Mouse (Mus musculus) frontal cortex, postnatal 25 days (tissue): ENCODE results near the gene Gimap7.

ENCODE experiments used
- DNase-seq, 2 experiments: peaks; one replicate each; pipeline ENCODE4 v3.0.0; 2022; ENCODE audit warnings: low spot score in 2 of 2

Gimap7 gene

DNA sequence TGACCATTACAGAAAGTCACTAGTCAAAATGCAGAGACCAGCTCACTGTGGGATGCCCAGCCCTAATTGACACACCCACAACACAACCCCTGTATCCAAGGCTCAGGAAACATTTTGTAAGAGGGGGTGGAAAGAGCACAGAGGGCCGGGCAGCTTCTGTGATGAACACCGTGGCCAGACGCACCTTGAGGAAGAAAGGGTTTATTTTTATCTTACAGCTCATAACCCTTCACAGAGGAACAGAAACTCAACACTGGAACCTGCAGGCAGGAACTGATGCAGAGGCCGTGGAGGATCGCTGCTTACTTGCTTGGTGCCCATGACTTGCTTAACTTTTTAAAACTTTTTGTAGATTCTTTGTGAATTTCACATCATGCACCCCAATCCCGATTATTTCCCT lies 25.5 kb upstream of the Gimap7 start:
- no peak for DNase-seq

DNA sequence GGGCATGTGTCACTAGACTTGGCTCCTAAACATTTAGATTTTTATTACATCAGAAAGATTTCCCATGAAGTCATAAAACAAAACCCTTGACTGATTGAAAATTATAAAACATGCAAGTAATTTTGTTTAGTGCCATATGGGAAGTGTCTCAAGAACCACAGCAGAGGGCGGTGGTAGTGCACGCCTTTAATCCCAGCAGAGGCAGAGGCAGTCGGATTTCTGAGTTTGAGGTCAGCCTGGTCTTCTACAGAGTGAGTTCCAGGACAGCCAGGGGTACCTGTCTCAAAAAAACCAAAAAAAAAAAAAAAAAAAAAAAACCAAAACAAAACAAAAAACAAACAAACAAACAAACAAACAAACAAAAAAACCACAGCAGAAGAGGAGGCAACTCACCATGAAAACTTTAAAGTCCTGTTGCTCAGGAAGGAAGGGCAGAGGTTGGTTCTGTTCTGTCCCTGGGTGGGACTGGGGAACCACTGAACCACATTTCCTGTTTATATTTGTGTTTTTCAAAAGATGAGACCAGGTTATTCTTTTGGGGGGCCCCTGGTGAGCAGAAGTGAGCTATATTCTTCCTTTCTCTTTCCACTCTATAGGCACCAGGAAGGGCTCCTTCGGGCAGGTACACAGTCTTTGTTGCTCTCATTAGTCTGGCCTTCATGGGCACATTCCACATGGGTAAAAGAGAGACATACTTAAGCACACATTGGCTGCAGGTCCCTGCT lies 21.4 kb upstream of the Gimap7 start:
- no peak for DNase-seq

- no peak for DNase-seq
Measured at GRCm38 (mm10) chr6:48697555-48697930, 20.9 kb upstream of the Gimap7 start.

DNA sequence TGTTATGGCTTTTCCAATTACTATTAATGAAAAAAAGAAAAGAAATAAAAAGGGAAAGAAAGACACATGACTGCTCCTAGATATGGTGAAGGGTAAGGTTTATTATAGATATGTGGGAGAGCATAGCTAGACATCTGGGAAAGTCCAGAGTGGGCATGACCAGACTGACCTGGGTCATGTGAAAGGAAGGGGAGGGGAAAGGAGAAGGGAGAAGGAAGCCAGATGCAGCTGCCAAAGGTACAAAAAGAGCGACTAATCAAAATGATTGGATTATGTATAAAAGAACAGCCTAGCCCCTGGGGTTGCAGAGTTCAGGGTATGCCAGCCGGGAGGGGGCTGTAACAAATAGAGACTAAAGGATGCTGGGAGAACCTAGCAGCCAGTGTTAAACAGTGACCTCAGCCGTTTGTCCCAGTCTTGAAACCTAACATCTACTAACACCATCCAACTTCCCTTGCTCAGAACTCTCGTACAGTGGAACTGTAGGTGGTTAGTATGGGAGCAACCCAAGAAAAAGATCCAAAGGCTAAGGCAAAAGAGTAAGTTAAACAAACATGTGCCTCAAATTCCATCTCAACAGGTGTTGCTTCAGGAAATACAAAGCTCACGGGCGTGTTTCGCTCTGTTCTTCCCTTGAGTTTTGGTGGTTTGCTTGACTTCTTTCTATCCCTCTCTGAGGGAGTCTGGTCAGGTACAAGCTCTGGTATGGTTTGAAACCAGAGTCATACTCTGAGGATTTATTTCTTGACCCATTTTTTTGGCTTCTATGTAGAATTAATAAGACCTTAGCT lies 20.2 kb upstream of the Gimap7 start:
- no peak for DNase-seq

DNA sequence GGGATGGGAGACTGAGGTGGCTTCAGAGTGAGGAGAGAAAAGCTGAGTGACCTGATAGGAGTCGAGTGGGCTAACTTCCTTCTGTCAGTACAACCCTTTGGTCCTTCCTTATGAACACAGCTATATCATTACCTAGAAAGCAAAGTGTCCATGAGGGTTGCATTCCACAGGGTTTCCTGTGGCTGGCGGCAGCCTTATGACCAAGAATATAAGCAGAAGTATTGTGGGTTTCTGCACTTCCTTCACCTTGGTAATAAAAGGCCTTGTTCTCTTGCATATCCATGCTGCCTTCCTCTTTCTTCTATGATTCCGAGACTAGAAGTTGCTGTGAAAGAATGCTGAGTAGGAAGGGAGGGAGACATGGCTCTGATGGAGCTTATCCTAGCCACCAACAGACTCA lies 19.5 kb upstream of the Gimap7 start:
- DNase-seq: no peak

GRCm38 (mm10) chr6:48700251-48701075 lies 18.0 kb upstream of the Gimap7 start:
- DNase-seq: no peak

DNA sequence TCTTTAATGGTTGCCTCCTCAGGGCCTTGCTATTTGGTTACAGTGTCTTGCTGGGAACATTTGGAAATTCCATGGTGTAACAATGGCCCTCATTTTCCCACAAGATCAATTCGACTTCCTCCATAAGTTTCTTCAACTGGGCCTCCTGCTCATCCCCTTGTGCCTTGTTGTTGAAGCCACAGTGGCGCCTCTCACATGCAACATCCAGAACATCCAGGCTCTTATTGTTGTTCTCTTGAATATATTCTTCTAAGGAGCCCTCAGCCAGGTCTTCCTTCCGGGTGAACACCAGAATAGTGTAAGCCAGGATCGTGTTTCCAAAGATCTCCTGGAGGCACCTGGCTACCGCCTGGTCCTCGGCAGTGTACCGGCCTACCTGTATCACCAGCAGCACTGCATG lies 16.3 kb upstream of the Gimap7 start:
- no peak for DNase-seq

DNA sequence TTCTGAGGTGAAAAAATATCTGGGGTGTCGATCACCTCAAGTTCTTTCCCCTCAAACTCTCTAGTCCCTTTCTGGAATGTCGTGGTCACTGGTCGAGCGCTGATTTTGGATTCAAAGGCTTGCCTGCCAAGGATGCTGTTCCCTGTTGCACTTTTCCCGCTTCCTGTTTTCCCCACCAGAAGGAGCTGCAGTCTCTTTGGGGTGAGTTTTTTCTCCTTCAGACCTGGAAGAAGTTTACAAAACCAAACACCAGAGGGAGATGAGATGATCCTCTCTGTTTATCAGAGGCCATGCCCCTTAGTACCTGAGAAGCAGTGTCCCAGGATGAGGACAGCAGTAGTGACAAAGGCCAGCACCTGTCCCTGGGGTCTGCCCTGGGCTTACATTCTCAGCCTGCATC lies 15.8 kb upstream of the Gimap7 start:
- no peak for DNase-seq

- DNase-seq: no peak
Measured at GRCm38 (mm10) chr6:48704146-48704545, 14.3 kb upstream of the Gimap7 start.

DNA sequence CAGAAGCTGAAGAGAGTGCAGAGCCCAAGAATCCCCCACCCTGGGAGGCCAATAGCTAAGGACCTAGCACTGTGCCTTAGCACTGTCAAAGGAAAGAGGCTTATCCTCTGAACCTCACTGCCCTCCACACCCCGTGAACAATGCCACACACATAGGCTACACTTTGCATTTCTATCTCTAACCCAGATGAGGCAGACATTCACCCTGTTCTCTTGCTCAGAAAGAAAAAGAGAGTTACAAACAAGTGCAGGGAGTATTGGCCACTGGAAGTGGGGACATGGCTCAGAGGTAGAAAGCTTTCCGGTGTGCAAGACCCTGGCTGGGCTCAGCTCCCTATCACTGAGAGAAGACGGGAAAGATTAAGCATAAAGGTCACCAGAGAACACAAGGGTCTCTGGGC lies 12.3 kb upstream of the Gimap7 start:
- DNase-seq: no peak

- no peak for DNase-seq
Measured at GRCm38 (mm10) chr6:48720326-48720725, 1.9 kb downstream of the Gimap7 start.

GRCm38 (mm10) chr6:48723468-48723867 lies 5.0 kb downstream of the Gimap7 start:
- DNase-seq: no peak

GRCm38 (mm10) chr6:48725476-48725875 lies 7.1 kb downstream of the Gimap7 start:
- no peak for DNase-seq

- DNase-seq: no peak
Measured at GRCm38 (mm10) chr6:48727761-48728160, 9.3 kb downstream of the Gimap7 start.

DNA sequence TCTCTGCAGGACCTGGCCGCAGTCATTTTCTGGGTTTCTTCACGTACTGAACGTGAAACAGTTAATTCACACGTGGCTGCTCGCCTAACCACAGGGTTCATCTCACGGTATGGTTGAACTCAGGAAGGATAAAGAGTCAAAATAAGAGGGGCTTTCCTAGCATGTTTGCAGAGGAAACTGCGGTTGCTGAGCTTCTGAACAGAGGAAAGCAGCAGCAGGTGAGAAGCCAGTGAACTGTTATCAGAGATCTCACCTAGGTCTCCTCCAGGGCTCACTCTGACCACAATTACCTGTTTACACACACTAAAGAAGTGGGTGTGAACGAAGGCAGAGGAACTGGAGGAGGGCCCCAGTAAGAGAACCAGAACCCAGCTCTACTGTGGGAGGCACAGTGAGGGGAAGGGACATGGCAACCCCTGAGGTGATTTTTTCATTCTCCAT lies 14.5 kb downstream of the Gimap7 start:
- DNase-seq: no peak

GRCm38 (mm10) chr6:48733660-48734059 lies 15.2 kb downstream of the Gimap7 start:
- no peak for DNase-seq

DNA sequence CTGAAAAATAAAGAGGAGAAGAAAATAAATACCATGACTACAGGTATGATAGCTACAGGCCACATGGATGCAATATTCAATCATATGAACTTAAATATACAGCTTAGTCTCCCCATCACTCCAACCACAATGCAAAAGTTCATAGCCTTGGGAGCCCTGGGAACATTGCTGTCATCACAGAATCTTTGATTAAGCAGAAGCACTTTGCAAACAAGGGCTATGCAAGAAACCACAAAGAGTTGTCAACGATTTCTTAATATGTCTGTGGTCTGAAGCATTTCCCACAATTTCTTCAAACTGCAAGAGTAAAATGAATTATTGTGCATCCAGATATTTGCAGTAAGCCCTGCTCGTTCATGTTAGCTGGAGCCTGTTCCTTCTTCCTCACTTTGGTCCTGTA lies 18.6 kb downstream of the Gimap7 start:
- DNase-seq: no peak

DNA sequence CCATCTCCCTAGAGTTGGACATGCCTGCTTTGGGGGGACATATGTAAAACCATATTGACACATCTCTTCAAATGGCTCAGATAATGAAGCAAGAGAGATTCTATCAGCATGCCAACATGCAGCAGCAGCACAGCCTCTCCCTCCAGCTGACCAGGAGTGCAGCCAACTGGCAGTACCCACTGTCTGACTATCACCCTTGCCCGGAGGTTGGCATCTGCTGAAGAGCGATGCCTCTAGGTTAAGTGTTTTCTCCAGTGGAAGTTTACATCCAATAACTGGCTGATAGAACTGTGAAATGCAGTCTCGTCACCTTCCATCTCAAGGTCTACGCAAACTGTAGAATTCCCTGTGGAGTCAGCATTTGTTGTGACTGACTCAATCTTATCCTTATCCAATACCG lies 19.3 kb downstream of the Gimap7 start:
- DNase-seq: no peak

- DNase-seq: no peak
Measured at GRCm38 (mm10) chr6:48738961-48739779, 20.7 kb downstream of the Gimap7 start, which contains the start of gene Gimap1. Gene Gimap1, plus strand, starts transcription at chr6:48739054.

DNA sequence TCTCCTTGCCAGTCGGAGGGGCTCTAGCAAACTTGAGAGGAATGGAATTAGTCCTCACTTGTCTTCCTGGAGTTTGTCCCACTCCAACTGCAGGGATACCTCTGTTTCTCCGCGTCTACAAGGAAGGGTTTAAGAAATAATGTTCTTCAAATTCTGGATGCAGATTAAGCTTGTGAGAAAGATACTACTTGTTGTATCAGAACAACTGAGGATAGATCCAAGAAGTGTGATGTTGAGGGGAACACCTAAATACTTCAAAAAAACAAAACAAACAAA lies 21.3 kb downstream of the Gimap7 start:
- no peak for DNase-seq

GRCm38 (mm10) chr6:48740501-48741169 lies 22.2 kb downstream of the Gimap7 start:
- no peak for DNase-seq
